Mouse (Mus musculus): Measurements from ENCODE around the gene Abtb2.
"Not testable (repeated sequence)": the region's sequence is repeated elsewhere in the genome, so short reads cannot be mapped to it uniquely, and the experiment has no call there.

Gene Abtb2

GRCm38 (mm10) chr2:103565732-103566422 is at the start of gene Abtb2:
Abtb2 (plus strand) TSS chr2:103566310.
- DNase-seq (ENCODE audit: low spot score in 2 of 2) = peak; percentile 67 to 85

GRCm38 (mm10) chr2:103516472-103516871 is 49.6 kb upstream of the Abtb2 start:
- no peak for DNase-seq (ENCODE audit: low spot score in 2 of 2)

GRCm38 (mm10) chr2:103525596-103525995 is 40.5 kb upstream of the Abtb2 start:
- DNase-seq (ENCODE audit: low spot score in 2 of 2) = no peak

GRCm38 (mm10) chr2:103547132-103547531 is 19.0 kb upstream of the Abtb2 start:
- peak; percentile 35 to 60 for DNase-seq (ENCODE audit: low spot score in 2 of 2)

- not testable (repeated sequence) for DNase-seq (ENCODE audit: low spot score in 2 of 2)
Observed at GRCm38 (mm10) chr2:103550301-103550700, 15.8 kb upstream of the Abtb2 start.

GRCm38 (mm10) chr2:103554041-103554440 is 12.1 kb upstream of the Abtb2 start:
- no peak for DNase-seq (ENCODE audit: low spot score in 2 of 2)

GRCm38 (mm10) chr2:103556125-103556877 is 9.8 kb upstream of the Abtb2 start:
- DNase-seq (ENCODE audit: low spot score in 2 of 2) = no peak

GRCm38 (mm10) chr2:103560955-103561354 is 5.2 kb upstream of the Abtb2 start:
- DNase-seq (ENCODE audit: low spot score in 2 of 2) = no peak

- no peak for DNase-seq (ENCODE audit: low spot score in 2 of 2)
Observed at GRCm38 (mm10) chr2:103564427-103565023, 1.6 kb upstream of the Abtb2 start.

- DNase-seq (ENCODE audit: low spot score in 2 of 2) = peak in 1 of 2 experiments; percentile 30
Observed at GRCm38 (mm10) chr2:103565171-103565591, 929 bp upstream of the Abtb2 start.

- no peak for DNase-seq (ENCODE audit: low spot score in 2 of 2)
Observed at GRCm38 (mm10) chr2:103566423-103566712, 258 bp downstream of the Abtb2 start.

GRCm38 (mm10) chr2:103566713-103567521 is 807 bp downstream of the Abtb2 start:
- peak; percentile 29 to 54 for DNase-seq (ENCODE audit: low spot score in 2 of 2)

GRCm38 (mm10) chr2:103568161-103568560 is 2.1 kb downstream of the Abtb2 start:
- DNase-seq (ENCODE audit: low spot score in 2 of 2) = no peak

- no peak for DNase-seq (ENCODE audit: low spot score in 2 of 2)
Observed at GRCm38 (mm10) chr2:103569716-103570115, 3.6 kb downstream of the Abtb2 start.

- DNase-seq (ENCODE audit: low spot score in 2 of 2) = no peak
Observed at GRCm38 (mm10) chr2:103572354-103572753, 6.2 kb downstream of the Abtb2 start.

- no peak for DNase-seq (ENCODE audit: low spot score in 2 of 2)
Observed at GRCm38 (mm10) chr2:103576371-103576770, 10.3 kb downstream of the Abtb2 start.

GRCm38 (mm10) chr2:103577752-103578662 is 11.9 kb downstream of the Abtb2 start:
- no peak for DNase-seq (ENCODE audit: low spot score in 2 of 2)

GRCm38 (mm10) chr2:103578663-103579213 is 12.6 kb downstream of the Abtb2 start:
- no peak for DNase-seq (ENCODE audit: low spot score in 2 of 2)

GRCm38 (mm10) chr2:103580756-103581155 is 14.6 kb downstream of the Abtb2 start:
- DNase-seq (ENCODE audit: low spot score in 2 of 2) = no peak

GRCm38 (mm10) chr2:103581369-103581897 is 15.3 kb downstream of the Abtb2 start:
- no peak for DNase-seq (ENCODE audit: low spot score in 2 of 2)

Measured in cerebellum, postnatal 4 days (tissue).